Mouse (Mus musculus): ENCODE results near the gene Btf3l4.

DNA sequence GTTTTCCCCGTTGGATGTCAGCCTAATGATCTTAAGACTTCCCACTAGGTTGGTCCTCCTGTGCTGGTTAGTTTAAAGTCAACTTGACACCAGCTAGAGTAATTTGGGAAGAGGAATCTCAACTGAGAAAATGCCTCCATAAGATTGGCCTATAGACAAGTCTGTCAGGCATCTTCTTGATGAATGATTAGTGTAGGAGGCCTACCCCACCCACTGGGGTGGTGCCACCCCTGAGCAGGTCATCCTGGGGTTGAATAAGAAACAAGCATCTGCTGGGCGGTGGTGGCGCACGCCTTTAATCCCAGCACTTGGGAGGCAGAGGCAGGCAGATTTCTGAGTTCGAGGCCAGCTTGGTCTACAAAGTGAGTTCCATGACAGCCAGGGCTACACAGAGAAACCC, 40.3 kb upstream of the Btf3l4 start:
- TF ChIP-seq MAFK (IDR thresholded peaks at IDR 0.05; ENCODE audit: insufficient read depth, low read depth, low read length) (no peak), ZC3H11A (IDR thresholded peaks at IDR 0.05; ENCODE audit: borderline replicate concordance, low read depth, low read length) (no peak), CHD2 (IDR thresholded peaks at IDR 0.05; ENCODE audit: low read depth, low read length) (no peak)
